Mouse (Mus musculus) forebrain, postnatal 0 days (tissue): ENCODE data around the gene Sprr2k. TPM values are rescaled to one million over a fixed set of nuclear protein-coding genes. Genes with fewer than 3 reads are reported as not detected.
"Not testable (repeated sequence)": the region's sequence is repeated elsewhere in the genome, so short reads cannot be mapped to it uniquely, and the experiment has no call there.

ENCODE experiments used
- ATAC-seq: fragments of 200-750 bp; cut with Nextera tagmentation; 2 replicates; pipeline ENCODE4 v1.8.0; 2017; ENCODE audit warnings: mild to moderate bottlenecking, moderate library complexity
- DNase-seq: peaks from one replicate; pipeline ENCODE4 v3.0.0-alpha.2; 2015
- H3K27ac ChIP-seq: fragments of 300-500 bp; sonication (generic); 2 replicates; pipeline ENCODE4 v1.5.1; 2014; ENCODE audit warnings: low read depth, mild to moderate bottlenecking, antibody characterized with exemption, low read length, moderate library complexity, mixed read lengths
- H3K27me3 ChIP-seq: fragments of 300-500 bp; sonication (generic); 2 replicates; pipeline ENCODE4 v1.6.1; 2014; ENCODE audit warnings: mild to moderate bottlenecking, low read length, mixed read lengths; ENCODE audit not compliant: insufficient read depth
- H3K36me3 ChIP-seq: fragments of 300-500 bp; sonication (generic); 2 replicates; pipeline ENCODE4 v1.6.1; 2014; ENCODE audit warnings: mild to moderate bottlenecking, moderate library complexity; ENCODE audit not compliant: insufficient read depth
- H3K4me1 ChIP-seq: fragments of 300-500 bp; sonication (generic); 2 replicates; pipeline ENCODE4 v1.6.1; 2014; ENCODE audit warnings: antibody characterized with exemption; ENCODE audit not compliant: insufficient read depth
- H3K4me2 ChIP-seq: fragments of 300-500 bp; sonication (generic); 2 replicates; pipeline ENCODE4 v1.6.1; 2014; ENCODE audit warnings: low read depth, mild to moderate bottlenecking, moderate library complexity
- H3K4me3 ChIP-seq: fragments of 300-500 bp; sonication (generic); 2 replicates; pipeline ENCODE4 v1.5.1; 2014; ENCODE audit warnings: low read depth, low read length, mixed read lengths
- H3K9ac ChIP-seq: fragments of 300-500 bp; sonication (generic); 2 replicates; pipeline ENCODE4 v1.6.1; 2014; ENCODE audit warnings: mild to moderate bottlenecking
- H3K9me3 ChIP-seq: fragments of 300-500 bp; sonication (generic); 2 replicates; pipeline ENCODE4 v1.6.1; 2016; ENCODE audit warnings: low read length
- CTCF ChIP-seq: sonication (generic); IDR thresholded peaks from 2 replicates; pipeline ENCODE4 v1.5.1; 2016; ENCODE audit warnings: antibody characterized with exemption, control low read depth, low read depth
- WGBS: fragments of 180-500 bp; shearing (Covaris S2); extraction: QIAGEN DNeasy Blood & Tissue Kit; methylation state at CpG from one replicate; pipeline ENCODE4 v1.1.7; 2014; 5-methylcytosine and 5-hydroxymethylcytosine counted together
- polyA plus RNA-seq: library from polyadenylated mRNA; unstranded; fragments of >200 nt; fragmentation: Nextera tagmentation; extraction: Ambion mirVana; gene quantifications from 2 replicates; pipeline ENCODE4 v1.2.1, GENCODE M21; 2015
- total RNA-seq: library from RNA; depleted of rRNA; stranded (reverse); fragments of >200 nt; gene quantifications from 2 replicates; pipeline ENCODE4 v1.2.3, GENCODE M21; 2014; rRNA removed

The Sprr2k gene
- total and polyA plus RNA-seq, 2 experiments from 2014 or later, result not detected

DNA sequence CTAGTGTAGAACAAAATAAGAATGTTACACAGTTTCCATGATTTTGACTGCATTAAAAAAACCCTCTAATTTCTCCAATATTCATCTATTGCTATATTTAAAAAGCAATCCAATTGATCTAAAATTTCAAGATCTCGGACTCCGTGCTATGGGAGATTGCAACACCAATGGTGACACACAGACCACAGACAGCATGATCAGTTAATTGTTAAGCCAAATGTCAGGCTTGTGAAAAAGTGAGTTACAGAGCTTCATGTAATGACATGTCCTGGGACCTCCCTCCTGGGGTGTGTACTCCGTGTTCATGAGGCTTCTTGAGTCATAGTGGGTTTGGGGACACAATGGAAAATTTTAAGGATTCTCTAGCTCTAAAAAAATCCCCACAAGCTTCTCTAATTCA is 7.8 kb downstream of the Sprr2k start:
- Histone ChIP-seq H3K9ac (no peak overlapping the region), H3K27ac (no peak overlapping the region), H3K9me3 (no peaks in the 10 kb centered on the region), H3K4me3 (no peak overlapping the region), H3K27me3 (no peaks in the 10 kb centered on the region), H3K4me2 (no peak overlapping the region), H3K36me3 (no peaks in the 10 kb centered on the region), H3K4me1 (no peaks in the 10 kb centered on the region)
- DNase-seq (no peak), ATAC-seq (no peak)
- WGBS, result 92% methylated on average over 3 of the region's 3 CpGs
- TF ChIP-seq CTCF, result no peak

GRCm38 (mm10) chr3:92455151-92455550 is 22.8 kb downstream of the Sprr2k start:
- Histone ChIP-seq H3K4me3 (no peak overlapping the region), H3K4me1 (no peaks in the 10 kb centered on the region), H3K27ac (no peak overlapping the region), H3K4me2 (no peak overlapping the region), H3K27me3 (no peaks in the 10 kb centered on the region), H3K9ac (no peak overlapping the region), H3K36me3 (no peaks in the 10 kb centered on the region), H3K9me3 (no peaks in the 10 kb centered on the region)
- DNase-seq (no peak), ATAC-seq (no peak)
- WGBS, result 94% methylated on average over 5 of the region's 5 CpGs
- TF ChIP-seq CTCF, result no peak

- no peak within 1 kb of the TSS for H3K4me3 ChIP-seq
- H3K36me3 ChIP-seq, result no peaks in the 10 kb centered on the region
- no peaks in the 10 kb centered on the region for H3K27me3 ChIP-seq
- no peak for DNase-seq
- no peaks in the 10 kb centered on the region for H3K4me1 ChIP-seq
- WGBS, result 76% methylated on average over 2 of the region's 2 CpGs
- H3K27ac ChIP-seq, result no peak within 1 kb of the TSS
- no peak for TF ChIP-seq CTCF
- no peaks in the 10 kb centered on the region for H3K9me3 ChIP-seq
- no peak for ATAC-seq
- H3K4me2 ChIP-seq, result no peak within 1 kb of the TSS
- no peak within 1 kb of the TSS for H3K9ac ChIP-seq
Measured at GRCm38 (mm10) chr3:92458620-92459019, 26.2 kb downstream of the Sprr2k start, which contains the start of gene Sprr3. Gene Sprr3, minus strand, starts transcription at chr3:92458720.

GRCm38 (mm10) chr3:92466576-92466975 is 34.2 kb downstream of the Sprr2k start:
- Histone ChIP-seq H3K9me3 (no peaks in the 10 kb centered on the region), H3K4me3 (no peak overlapping the region), H3K4me1 (no peaks in the 10 kb centered on the region), H3K27ac (no peak overlapping the region), H3K36me3 (no peaks in the 10 kb centered on the region), H3K9ac (no peak overlapping the region), H3K4me2 (no peak overlapping the region), H3K27me3 (no peaks in the 10 kb centered on the region)
- no peak for ATAC-seq
- no peak for DNase-seq
- TF ChIP-seq CTCF, result no peak
- WGBS, result 86% methylated on average over 1 of the region's 1 CpGs

- Histone ChIP-seq H3K36me3 (no peaks in the 10 kb centered on the region), H3K4me1 (no peaks in the 10 kb centered on the region), H3K9ac (no peak overlapping the region), H3K27me3 (no peaks in the 10 kb centered on the region), H3K27ac (no peak overlapping the region), H3K9me3 (no peaks in the 10 kb centered on the region), H3K4me2 (no peak overlapping the region), H3K4me3 (no peak overlapping the region)
- TF ChIP-seq CTCF, result no peak
- DNase-seq (no peak), ATAC-seq (no peak)
Measured at GRCm38 (mm10) chr3:92467424-92467823, 35.0 kb downstream of the Sprr2k start.

- Histone ChIP-seq H3K4me2 (no peak overlapping the region), H3K9me3 (no peaks in the 10 kb centered on the region), H3K27ac (no peak overlapping the region), H3K27me3 (no peaks in the 10 kb centered on the region), H3K9ac (no peak overlapping the region), H3K36me3 (no peaks in the 10 kb centered on the region), H3K4me1 (no peaks in the 10 kb centered on the region), H3K4me3 (no peak overlapping the region)
- TF ChIP-seq CTCF, result no peak
- no peak for ATAC-seq
- WGBS, result 82% methylated on average over 2 of the region's 2 CpGs
- no peak for DNase-seq
Measured at GRCm38 (mm10) chr3:92470111-92470510, 37.7 kb downstream of the Sprr2k start.

DNA sequence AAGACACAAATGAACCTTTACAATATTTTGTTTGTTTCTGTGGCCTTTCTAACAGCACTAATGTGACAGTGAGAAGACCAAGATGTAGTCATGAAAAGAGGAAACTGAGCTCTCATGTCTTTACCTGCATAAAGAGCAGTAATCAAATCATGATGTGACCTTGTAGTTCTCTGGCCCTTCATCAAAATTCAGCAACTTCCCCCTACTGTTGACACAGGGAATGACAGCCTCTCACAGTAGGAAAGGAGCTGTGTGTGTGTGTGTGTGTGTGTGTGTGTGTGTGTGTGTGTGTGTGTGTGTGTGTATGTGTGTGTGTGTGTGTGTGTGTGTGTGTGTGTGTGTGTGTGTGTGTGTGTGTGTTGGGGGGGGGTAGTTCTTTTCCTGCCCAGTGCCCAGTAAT is 48.9 kb downstream of the Sprr2k start:
- H3K27ac ChIP-seq, H3K9me3 ChIP-seq, H3K27me3 ChIP-seq, H3K4me3 ChIP-seq, H3K36me3 ChIP-seq, ATAC-seq, H3K4me2 ChIP-seq, DNase-seq, H3K4me1 ChIP-seq, H3K9ac ChIP-seq: not testable (repeated sequence)
- peak; percentile 28 for TF ChIP-seq CTCF

Other genes starting within 250 kb of the Sprr2k start
- gene Sprr2a1, start 216.8 kb upstream of the Sprr2k start, total RNA-seq, result not detected in 2 replicates
- not detected in 2 replicates for gene Sprr2a1, start 216.8 kb upstream of the Sprr2k start, polyA plus RNA-seq
- gene Sprr2a2, start 216.7 kb upstream of the Sprr2k start, total RNA-seq, result not detected in 2 replicates
- gene Sprr2a2, start 216.7 kb upstream of the Sprr2k start, polyA plus RNA-seq, result not detected in 2 replicates
- not detected in 2 replicates for gene Sprr2a3, start 147.2 kb upstream of the Sprr2k start, total RNA-seq
- gene Sprr2a3, start 147.2 kb upstream of the Sprr2k start, polyA plus RNA-seq, result not detected in 2 replicates
- not detected in 2 replicates for gene Sprr2b, start 116.0 kb upstream of the Sprr2k start, total RNA-seq
- gene Sprr2b, start 116.0 kb upstream of the Sprr2k start, polyA plus RNA-seq, result not detected in 2 replicates
- gene Sprr2d, start 93.4 kb upstream of the Sprr2k start, total RNA-seq, result not detected in 2 replicates
- gene Sprr2d, start 93.4 kb upstream of the Sprr2k start, polyA plus RNA-seq, result not detected in 2 replicates
- not detected in 2 replicates for gene Sprr2e, start 80.4 kb upstream of the Sprr2k start, total RNA-seq
- not detected in 2 replicates for gene Sprr2e, start 80.4 kb upstream of the Sprr2k start, polyA plus RNA-seq
- not detected in 2 replicates for gene Sprr2f, start 67.4 kb upstream of the Sprr2k start, total RNA-seq
- gene Sprr2f, start 67.4 kb upstream of the Sprr2k start, polyA plus RNA-seq, result not detected in 2 replicates
- gene Sprr2h, start 46.9 kb upstream of the Sprr2k start, total RNA-seq, result not detected in 2 replicates
- gene Sprr2h, start 46.9 kb upstream of the Sprr2k start, polyA plus RNA-seq, result not detected in 2 replicates
- not detected in 2 replicates for gene Sprr2i, start 24.6 kb upstream of the Sprr2k start, total RNA-seq
- not detected in 2 replicates for gene Sprr2i, start 24.6 kb upstream of the Sprr2k start, polyA plus RNA-seq
- gene Sprr2j-ps, start 14.5 kb upstream of the Sprr2k start, total RNA-seq, result not detected in 2 replicates
- gene Sprr2j-ps, start 14.5 kb upstream of the Sprr2k start, polyA plus RNA-seq, result not detected in 2 replicates
- 2.5 and 6.5 TPM in 2 replicates for gene Gm9774, start 3.2 kb upstream of the Sprr2k start, total RNA-seq
- 9.2 and 12.0 TPM in 2 replicates for gene Gm9774, start 3.2 kb upstream of the Sprr2k start, polyA plus RNA-seq
- not detected in 2 replicates for gene Sprr1b, start 6.2 kb downstream of the Sprr2k start, total RNA-seq
- not detected in 2 replicates for gene Sprr1b, start 6.2 kb downstream of the Sprr2k start, polyA plus RNA-seq
- gene Sprr3, start 26.1 kb downstream of the Sprr2k start, total RNA-seq, result not detected in 2 replicates
- gene Sprr3, start 26.1 kb downstream of the Sprr2k start, polyA plus RNA-seq, result not detected in 2 replicates
- gene Sprr1a, start 53.3 kb downstream of the Sprr2k start, total RNA-seq, result not detected in 2 replicates
- gene Sprr1a, start 53.3 kb downstream of the Sprr2k start, polyA plus RNA-seq, result not detected in 2 replicates
- gene Sprr4, start 67.9 kb downstream of the Sprr2k start, total RNA-seq, result not detected in 2 replicates
- not detected in 2 replicates for gene Sprr4, start 67.9 kb downstream of the Sprr2k start, polyA plus RNA-seq
- gene 2310046K23Rik, start 101.9 kb downstream of the Sprr2k start, total RNA-seq, result not detected in 2 replicates
- not detected in 2 replicates for gene 2310046K23Rik, start 101.9 kb downstream of the Sprr2k start, polyA plus RNA-seq
- not detected in 2 replicates for gene Ivl, start 141.2 kb downstream of the Sprr2k start, total RNA-seq
- not detected in 2 replicates for gene Ivl, start 141.2 kb downstream of the Sprr2k start, polyA plus RNA-seq
- not detected in 2 replicates for gene Smcp, start 156.4 kb downstream of the Sprr2k start, total RNA-seq
- gene Smcp, start 156.4 kb downstream of the Sprr2k start, polyA plus RNA-seq, result not detected in 2 replicates
- not detected in 2 replicates for gene 2210017I01Rik, start 174.9 kb downstream of the Sprr2k start, total RNA-seq
- gene 2210017I01Rik, start 174.9 kb downstream of the Sprr2k start, polyA plus RNA-seq, result not detected in 2 replicates
- not detected in 2 replicates for gene Lce6a, start 189.1 kb downstream of the Sprr2k start, total RNA-seq
- gene Lce6a, start 189.1 kb downstream of the Sprr2k start, polyA plus RNA-seq, result not detected in 2 replicates
- not detected in 2 replicates for gene Lce1a1, start 215.7 kb downstream of the Sprr2k start, total RNA-seq
- not detected in 2 replicates for gene Lce1a1, start 215.7 kb downstream of the Sprr2k start, polyA plus RNA-seq
- not detected in 2 replicates for gene Lce1b, start 224.3 kb downstream of the Sprr2k start, total RNA-seq
- gene Lce1b, start 224.3 kb downstream of the Sprr2k start, polyA plus RNA-seq, result not detected in 2 replicates
- gene Lce1a2, start 237.7 kb downstream of the Sprr2k start, total RNA-seq, result not detected in 2 replicates
- not detected in 2 replicates for gene Lce1a2, start 237.7 kb downstream of the Sprr2k start, polyA plus RNA-seq
- not detected in 2 replicates for gene Lce1c, start 246.7 kb downstream of the Sprr2k start, total RNA-seq
- not detected in 2 replicates for gene Lce1c, start 246.7 kb downstream of the Sprr2k start, polyA plus RNA-seq